Mouse (Mus musculus) liver, adult 2 months (tissue): ENCODE measurements around the gene Trappc6a. TPM values are rescaled to one million over a fixed set of nuclear protein-coding genes. Genes with fewer than 3 reads are reported as not detected.

Source experiments
- DNase-seq: peaks from one replicate; pipeline ENCODE4 v3.0.0-alpha.2; 2011; ENCODE audit warnings: low read depth, low spot score; ENCODE audit errors: extremely low read depth
- H3K27ac ChIP-seq: fragments of 200-500 bp; replicated peaks from 2 replicates; pipeline ENCODE4 v1.5.1; 2012; ENCODE audit warnings: low read depth, mild to moderate bottlenecking, control low read depth, inconsistent platforms, low read length; ENCODE audit not compliant: insufficient read depth
- H3K27me3 ChIP-seq: fragments of 200-500 bp; 2 replicates; pipeline ENCODE4 v1.6.1; 2012; ENCODE audit warnings: mild to moderate bottlenecking, moderate library complexity, low read length, inconsistent platforms; ENCODE audit not compliant: control insufficient read depth, insufficient read depth
- H3K36me3 ChIP-seq: fragments of 200-500 bp; 2 replicates; pipeline ENCODE4 v1.6.1; 2012; ENCODE audit warnings: low read length, inconsistent platforms; ENCODE audit not compliant: control insufficient read depth, insufficient read depth
- H3K4me1 ChIP-seq: fragments of 200-500 bp; 2 replicates; pipeline ENCODE4 v1.6.1; 2011; ENCODE audit warnings: low read length; ENCODE audit not compliant: control insufficient read depth, insufficient read depth
- H3K4me3 ChIP-seq: fragments of 200-500 bp; 2 replicates; pipeline ENCODE4 v1.5.1; 2011; ENCODE audit warnings: low read depth, mild to moderate bottlenecking, control low read depth, low read length, moderate library complexity; ENCODE audit not compliant: insufficient read depth
- H3K79me2 ChIP-seq: fragments of 200-500 bp; 2 replicates; pipeline ENCODE4 v1.6.1; 2012; ENCODE audit warnings: inconsistent platforms, mild to moderate bottlenecking, low read length, moderate library complexity; ENCODE audit not compliant: control insufficient read depth, insufficient read depth
- H3K9ac ChIP-seq: fragments of 200-500 bp; 2 replicates; pipeline ENCODE4 v1.6.1; 2012; ENCODE audit warnings: low read depth, mild to moderate bottlenecking, control low read depth, inconsistent platforms, low read length
- CTCF ChIP-seq: fragments of 200-500 bp; IDR thresholded peaks from 2 replicates; pipeline ENCODE4 v1.5.1; 2011; ENCODE audit warnings: low read depth, low read length, control low read depth
- POLR2A ChIP-seq: fragments of 200-500 bp; IDR thresholded peaks from 2 replicates; pipeline ENCODE4 v1.6.1; 2011; ENCODE audit warnings: low read length, control low read depth; ENCODE audit not compliant: insufficient read depth; ENCODE audit errors: extremely low read depth
- WGBS: fragments of 180-500 bp; shearing (Covaris S2); methylation state at CpG from one replicate; pipeline ENCODE4 v1.1.7; 2018; 5-methylcytosine and 5-hydroxymethylcytosine counted together
- polyA plus RNA-seq: library from polyadenylated mRNA; depleted of rRNA; stranded (reverse); fragments of >200 nt; gene quantifications from 2 replicates; pipeline ENCODE4 v1.2.3, GENCODE M21; 2012; rRNA removed
- total RNA-seq: library from RNA; depleted of rRNA; stranded (reverse); fragments of >200 nt; gene quantifications from 2 replicates; pipeline ENCODE4 v1.2.3, GENCODE M21; 2014; rRNA removed

The Trappc6a gene
- 19.9 and 25.5 TPM in 2 replicates for total RNA-seq
- 58.0 and 58.2 TPM in 2 replicates for polyA plus RNA-seq

DNA sequence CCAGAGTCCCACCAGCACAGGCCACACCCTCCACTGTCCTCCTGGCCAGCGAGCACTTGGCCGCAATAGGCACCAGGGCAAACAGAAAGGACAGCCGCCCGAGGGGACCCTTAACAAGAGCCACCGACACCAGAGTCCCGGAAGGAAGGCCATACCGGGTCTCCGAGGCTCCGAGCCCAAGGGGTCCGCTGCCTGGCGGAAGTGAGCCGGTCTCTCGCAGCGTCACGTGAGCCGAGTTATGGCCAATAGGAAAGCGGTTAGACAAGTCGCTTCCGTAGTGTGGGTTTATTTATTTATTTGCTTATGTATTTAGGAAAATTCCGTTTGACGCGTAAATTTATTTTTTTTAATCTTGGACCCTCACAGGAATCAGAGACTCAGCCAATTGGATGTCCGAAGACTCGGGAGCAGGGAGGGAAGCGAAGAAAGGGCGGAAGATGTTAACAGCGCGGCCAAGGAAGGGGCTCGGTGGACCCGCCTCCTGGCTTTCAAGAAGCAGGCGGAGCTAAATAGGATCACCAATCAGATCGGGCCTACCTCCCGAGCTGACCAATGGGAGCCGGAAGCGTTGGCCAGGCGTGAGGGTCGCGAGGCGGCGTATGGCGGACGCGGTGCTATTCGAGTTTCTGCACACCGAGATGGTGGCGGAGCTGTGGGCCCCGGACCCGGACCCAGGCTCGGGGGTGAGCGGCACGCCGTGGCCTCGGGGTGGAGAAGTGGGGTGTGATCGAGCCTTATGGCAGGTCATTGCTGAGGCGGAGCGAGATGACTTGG lies at the start of gene Trappc6a, which contains the start of gene Bloc1s3:
TSS of gene Trappc6a (plus strand) at position 246 of the 774 bp plus-strand sequence.
TSS of gene Bloc1s3 (minus strand) at position 218 of the 774 bp plus-strand sequence.
- Histone ChIP-seq H3K79me2 (peaks cover 13% of the 10 kb centered on the region; the same call in 1 of the 2 replicates), H3K36me3 (no peaks in the 10 kb centered on the region), H3K4me3 (peak within 1 kb of the TSS; percentile 93), H3K27ac (peak within 1 kb of the TSS; percentile 70), H3K27me3 (no peaks in the 10 kb centered on the region), H3K9ac (peak within 1 kb of the TSS; percentile 86), H3K4me1 (peaks cover 8% of the 10 kb centered on the region; the same call in 1 of the 2 replicates)
- peak; percentile 81 for DNase-seq
- under 1% methylated on average over 56 of the region's 56 CpGs for WGBS
- TF ChIP-seq CTCF (no peak), POLR2A (peak; percentile 48; the same call in 1 of the 2 replicates)

DNA sequence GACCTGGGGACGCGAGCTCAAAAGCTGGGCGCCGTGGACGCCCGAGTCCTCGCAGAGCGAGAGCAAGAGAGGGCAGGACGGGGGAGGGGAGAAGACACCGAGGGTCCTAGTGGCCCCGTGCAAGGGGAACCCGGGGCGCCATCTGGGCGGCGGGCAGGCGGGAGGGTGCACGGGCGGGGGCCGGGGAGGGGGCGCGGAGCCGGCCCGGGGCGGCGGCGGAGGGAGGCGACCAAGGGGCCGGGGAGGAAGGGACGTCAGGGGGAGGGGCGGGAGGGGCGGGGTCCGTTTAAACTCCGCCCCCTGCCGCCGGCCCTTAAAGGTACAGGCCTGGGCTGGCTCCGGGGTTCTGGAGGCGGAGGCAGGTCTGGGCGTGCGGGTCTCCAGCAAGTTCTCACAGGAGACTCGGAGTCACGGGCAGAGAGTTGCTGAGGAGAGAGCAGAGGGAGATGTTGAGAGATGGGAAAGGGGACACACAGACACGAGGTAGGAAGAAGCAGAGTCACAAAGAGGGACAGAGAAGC lies 49.5 kb upstream of the Trappc6a start, which contains the start of gene Mark4:
TSS of gene Mark4 (minus strand) at position 231 of the 521 bp plus-strand sequence.
- under 1% methylated on average over 31 of the region's 42 CpGs for WGBS
- peaks cover 10% of the 10 kb centered on the region for H3K4me1 ChIP-seq

DNA sequence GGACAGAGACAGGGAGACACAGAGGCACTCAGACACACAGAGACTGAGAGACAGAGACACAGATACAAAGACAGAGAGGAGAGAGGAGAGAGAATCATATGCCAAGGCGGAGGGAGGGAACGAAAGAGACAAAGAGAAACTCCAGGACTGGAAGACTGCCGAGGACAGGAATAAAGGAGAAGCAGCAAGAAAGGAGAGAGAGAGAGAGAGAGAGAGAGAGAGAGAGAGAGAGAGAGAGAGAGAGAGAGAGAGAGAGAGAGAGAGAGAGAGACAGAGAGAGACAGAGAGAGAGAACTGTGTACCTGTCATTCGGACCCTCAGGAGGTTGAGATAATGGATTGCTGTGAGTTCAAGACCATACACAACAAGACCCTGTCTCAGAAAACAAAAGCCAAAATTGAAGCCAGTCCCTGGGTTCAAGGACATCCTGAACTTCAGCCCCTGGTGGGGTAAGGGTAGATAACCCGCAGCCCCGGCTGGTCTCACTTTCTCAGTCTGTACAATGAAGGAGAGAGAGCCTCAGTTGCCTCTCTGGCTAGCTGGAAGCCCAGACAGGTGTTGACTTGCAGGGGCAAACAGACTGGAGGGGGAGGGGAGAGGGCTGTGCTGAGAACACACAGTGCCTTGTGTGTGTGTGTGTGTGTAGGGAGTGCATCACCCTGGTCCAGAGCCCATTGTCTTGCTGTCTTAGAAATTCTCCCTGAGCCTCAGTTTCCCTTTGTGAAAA lies 48.9 kb upstream of the Trappc6a start:
- no peaks in the 10 kb centered on the region for H3K27me3 ChIP-seq
- H3K4me1 ChIP-seq, result peaks cover 10% of the 10 kb centered on the region
- H3K27ac ChIP-seq, result peak overlapping the region; percentile 40

More for the DNA sequence above, 49.5 kb upstream of the Trappc6a start, which contains the start of gene Mark4:
- TF ChIP-seq CTCF (no peak), POLR2A (peak; percentile 75; the same call in 1 of the 2 replicates)
- H3K27ac ChIP-seq, result peak within 1 kb of the TSS; percentile 40
- H3K9ac ChIP-seq, result peak within 1 kb of the TSS; percentile 96
- H3K27me3 ChIP-seq, result no peaks in the 10 kb centered on the region
- H3K36me3 ChIP-seq, result no peaks in the 10 kb centered on the region
- DNase-seq, result peak; percentile 44
- peaks cover 35% of the 10 kb centered on the region for H3K79me2 ChIP-seq
- H3K4me3 ChIP-seq, result peak within 1 kb of the TSS; percentile 98

DNA sequence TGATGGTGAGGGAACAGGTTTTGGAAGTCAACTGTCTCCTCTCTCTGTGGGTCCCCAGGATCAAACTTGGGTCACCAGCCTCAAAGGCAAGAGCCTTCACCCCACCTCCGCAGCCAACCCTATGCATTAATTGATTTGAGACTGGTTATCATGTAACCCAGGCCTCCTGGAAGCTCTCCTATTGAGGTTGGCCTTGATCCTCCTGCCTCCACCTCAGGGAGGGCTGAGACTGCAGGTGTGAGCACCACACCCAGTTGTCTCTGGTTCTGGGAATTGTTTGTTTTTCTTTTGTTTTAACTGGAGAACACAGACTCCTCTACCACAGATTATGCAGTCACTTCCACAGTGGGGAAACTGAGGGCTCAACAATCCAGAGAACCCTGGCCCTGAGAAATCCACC lies 47.7 kb upstream of the Trappc6a start:
- no peak for DNase-seq
- no peak overlapping the region for H3K27ac ChIP-seq
- H3K4me3 ChIP-seq, result no peak overlapping the region
- no peak overlapping the region for H3K9ac ChIP-seq
- WGBS, result 20% methylated on average over 1 of the region's 1 CpGs
- TF ChIP-seq POLR2A (no peak), CTCF (no peak)
- H3K27me3 ChIP-seq, result no peaks in the 10 kb centered on the region
- peaks cover 30% of the 10 kb centered on the region for H3K79me2 ChIP-seq
- no peaks in the 10 kb centered on the region for H3K36me3 ChIP-seq
- peaks cover 10% of the 10 kb centered on the region for H3K4me1 ChIP-seq

More for the DNA sequence above, 48.9 kb upstream of the Trappc6a start:
- Histone ChIP-seq H3K36me3 (no peaks in the 10 kb centered on the region), H3K79me2 (peaks cover 32% of the 10 kb centered on the region), H3K4me3 (peak overlapping the region; percentile 98; the same call in 1 of the 2 replicates), H3K9ac (peak overlapping the region; percentile 72)
- DNase-seq, result no peak
- WGBS, result 35% methylated on average over 6 of the region's 6 CpGs
- TF ChIP-seq CTCF (no peak), POLR2A (no peak)

- H3K36me3 ChIP-seq, result no peaks in the 10 kb centered on the region
- peak; percentile 36 for DNase-seq
- no peaks in the 10 kb centered on the region for H3K27me3 ChIP-seq
- peaks cover 10% of the 10 kb centered on the region for H3K4me1 ChIP-seq
- WGBS, result 26% methylated on average over 6 of the region's 6 CpGs
- TF ChIP-seq CTCF, result peak; percentile 74
- no peak for TF ChIP-seq POLR2A
- no peak overlapping the region for H3K27ac ChIP-seq
- H3K79me2 ChIP-seq, result peaks cover 21% of the 10 kb centered on the region
- H3K4me3 ChIP-seq, result no peak overlapping the region
- no peak overlapping the region for H3K9ac ChIP-seq
These were observed 46.7 kb upstream of the Trappc6a start for GRCm38 (mm10) chr7:19461488-19461887.
